Mouse (Mus musculus) B cell, adult 62 days (primary cell): ENCODE measurements around the gene Banp. TPM values are rescaled to one million over a fixed set of nuclear protein-coding genes. Genes with fewer than 3 reads are reported as not detected.

Source experiments
- total RNA-seq: library from RNA; stranded (reverse); gene quantifications from 4 replicates; pipeline ENCODE4 v1.2.4, GENCODE M21; 2023

Gene Banp
- 76.6 to 108 TPM (median 90.4 TPM) in 4 replicates for total RNA-seq

DNA sequence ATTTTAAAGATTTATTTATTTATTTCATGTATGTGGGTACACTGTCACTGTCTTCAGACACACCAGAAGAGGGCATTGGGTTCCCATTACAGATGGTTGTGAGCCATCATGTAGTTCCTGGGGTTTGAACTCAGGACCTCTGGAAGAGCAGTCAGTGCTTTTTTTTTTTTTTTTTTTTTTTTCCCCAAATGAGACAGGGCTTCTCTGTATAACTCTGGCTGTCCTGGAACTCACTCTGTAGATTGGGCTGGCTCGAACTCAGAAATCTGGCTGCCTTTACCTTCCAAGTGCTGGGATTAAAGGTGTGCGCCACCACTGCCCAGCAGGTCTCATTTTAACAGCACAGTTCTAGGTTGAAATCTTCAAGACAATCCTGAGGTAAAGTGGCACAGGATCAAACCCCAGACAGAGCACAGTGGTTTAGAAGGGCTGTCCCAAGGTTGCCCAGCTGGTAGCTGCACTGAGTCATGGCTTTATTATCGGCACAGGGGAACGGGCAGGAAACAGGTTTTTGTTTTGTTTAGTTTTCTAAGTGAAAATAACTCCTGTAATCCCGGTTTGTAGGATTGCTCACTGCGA is at the start of gene Banp:
TSS of gene Banp (plus strand) at position 529 of the 579 bp plus-strand sequence.

DNA sequence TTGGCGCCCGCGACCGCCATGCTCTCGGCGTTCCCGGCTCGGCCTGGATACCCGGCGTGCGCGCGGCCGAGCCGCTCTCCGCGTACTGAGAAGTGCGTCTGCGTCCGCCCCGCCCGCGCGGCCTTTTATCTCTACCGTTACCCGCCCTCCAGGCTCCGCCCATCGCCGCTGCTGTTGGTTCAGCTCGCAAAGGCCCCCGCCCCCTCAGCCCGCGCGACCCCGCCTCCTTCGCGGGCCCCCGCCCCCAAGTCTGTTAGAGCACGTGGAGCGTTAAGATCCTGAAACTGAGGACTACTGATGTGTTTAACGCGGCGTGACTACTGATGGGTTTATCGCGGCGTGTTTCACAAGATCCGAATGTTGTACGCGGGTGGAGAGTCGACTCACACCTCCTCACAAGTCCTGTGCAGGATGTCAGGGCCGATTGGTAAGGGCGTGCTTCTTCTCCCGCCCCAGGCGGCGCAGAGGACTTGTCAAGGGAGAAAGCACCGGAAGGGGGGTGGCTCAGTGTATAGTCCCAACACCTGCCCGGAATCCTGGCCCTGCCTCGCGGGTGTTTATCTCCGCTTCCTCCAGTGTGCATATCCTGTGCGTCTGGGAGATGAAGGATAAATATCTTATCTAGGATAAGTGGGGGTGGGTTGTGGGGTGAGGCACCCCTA is 41.8 kb upstream of the Banp start, which contains the start of gene Slc7a5:
TSS of gene Slc7a5 (minus strand) at position 108 of the 662 bp plus-strand sequence.

DNA sequence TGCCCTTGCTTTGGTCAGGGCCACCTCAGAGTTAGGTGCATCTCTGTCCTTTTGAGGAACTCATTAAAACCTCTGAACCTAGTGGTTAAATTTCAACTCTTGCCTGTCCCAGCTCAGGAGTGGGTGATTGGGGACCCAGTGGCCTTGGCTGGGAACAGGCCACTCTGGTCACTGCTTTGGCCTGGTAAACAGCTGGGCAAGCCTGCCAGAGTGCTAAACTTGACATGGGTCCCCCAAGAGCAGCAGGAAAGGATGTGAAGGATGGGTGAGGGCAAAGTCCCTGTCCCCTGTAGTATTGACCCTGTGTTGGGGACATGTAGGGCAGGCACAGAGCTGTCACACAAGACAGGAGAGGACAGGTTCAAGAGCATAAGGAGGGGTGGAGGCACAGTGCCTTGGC is 4.7 kb upstream of the Banp start, which contains the start of gene Car5a:
TSS of gene Car5a (minus strand) at position 74 of the 400 bp plus-strand sequence.

Other genes with a start within 250 kb of the Banp start
- not detected in 4 replicates for gene Jph3, start 220.1 kb upstream of the Banp start, total RNA-seq
- gene Klhdc4, start 120.2 kb upstream of the Banp start, total RNA-seq, result 48.5 to 68.6 TPM (median 59.4 TPM) in 4 replicates
- gene Slc7a5, start 42.1 kb upstream of the Banp start, total RNA-seq, result 34.1 to 37.7 TPM (median 36.5 TPM) in 4 replicates
- gene Car5a, start 4.8 kb upstream of the Banp start, total RNA-seq, result not detected in 4 replicates